Mouse (Mus musculus) cortical plate, adult 2 months (tissue): ENCODE measurements around the gene Coq7. TPM values are rescaled to one million over a fixed set of nuclear protein-coding genes. Genes with fewer than 3 reads are reported as not detected.

Experiments used
- H3K27ac ChIP-seq: fragments of 200-500 bp; 2 replicates; pipeline ENCODE4 v1.5.1; 2012; ENCODE audit warnings: low read length, control low read depth, inconsistent platforms; ENCODE audit not compliant: insufficient read depth
- H3K4me1 ChIP-seq: fragments of 200-500 bp; 2 replicates; pipeline ENCODE4 v1.6.1; 2011; ENCODE audit warnings: low read length; ENCODE audit not compliant: control insufficient read depth, insufficient read depth
- H3K4me3 ChIP-seq: fragments of 200-500 bp; 2 replicates; pipeline ENCODE4 v1.5.1; 2011; ENCODE audit warnings: mild to moderate bottlenecking, low read length, control low read depth; ENCODE audit not compliant: insufficient read depth
- CTCF ChIP-seq: fragments of 200-500 bp; IDR thresholded peaks from 2 replicates; pipeline ENCODE4 v1.5.1; 2011; ENCODE audit warnings: mild to moderate bottlenecking, control low read depth, low read length; ENCODE audit not compliant: insufficient read depth; ENCODE audit errors: extremely low read depth
- POLR2A ChIP-seq: fragments of 200-500 bp; IDR thresholded peaks from 2 replicates; pipeline ENCODE4 v1.6.1; 2011; ENCODE audit warnings: mild to moderate bottlenecking, low read length, control low read depth; ENCODE audit not compliant: insufficient read depth; ENCODE audit errors: extremely low read depth
- polyA plus RNA-seq: library from polyadenylated mRNA; depleted of rRNA; stranded (reverse); fragments of >200 nt; gene quantifications from 2 replicates; pipeline ENCODE4 v1.2.3, GENCODE M21; 2012

Coq7 gene
- polyA plus RNA-seq, 1 experiment: 54.5 TPM

DNA sequence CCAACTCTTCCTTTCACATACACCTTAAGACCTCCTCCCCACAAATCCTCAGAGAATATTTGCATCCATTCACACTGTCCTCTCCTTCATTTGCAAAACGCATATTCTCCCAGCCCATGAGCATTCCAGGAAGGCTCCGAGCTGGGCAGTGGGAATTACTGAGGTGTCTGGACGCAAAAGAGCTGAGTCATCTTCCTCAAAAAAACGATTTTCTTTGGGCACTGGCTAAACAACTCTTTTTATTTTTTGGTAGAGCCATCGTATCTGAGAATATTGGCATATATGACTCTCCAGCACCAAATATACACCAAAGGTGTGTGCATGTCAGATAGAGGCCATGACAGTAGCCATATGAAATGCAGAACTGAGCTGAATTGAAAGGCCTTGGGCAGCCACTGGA is 46.2 kb downstream of the Coq7 start:
- H3K4me3 ChIP-seq: no peak overlapping the region
- no peak overlapping the region for H3K27ac ChIP-seq
- no peak for TF ChIP-seq CTCF
- TF ChIP-seq POLR2A: no peak
- H3K4me1 ChIP-seq: no peaks in the 10 kb centered on the region

DNA sequence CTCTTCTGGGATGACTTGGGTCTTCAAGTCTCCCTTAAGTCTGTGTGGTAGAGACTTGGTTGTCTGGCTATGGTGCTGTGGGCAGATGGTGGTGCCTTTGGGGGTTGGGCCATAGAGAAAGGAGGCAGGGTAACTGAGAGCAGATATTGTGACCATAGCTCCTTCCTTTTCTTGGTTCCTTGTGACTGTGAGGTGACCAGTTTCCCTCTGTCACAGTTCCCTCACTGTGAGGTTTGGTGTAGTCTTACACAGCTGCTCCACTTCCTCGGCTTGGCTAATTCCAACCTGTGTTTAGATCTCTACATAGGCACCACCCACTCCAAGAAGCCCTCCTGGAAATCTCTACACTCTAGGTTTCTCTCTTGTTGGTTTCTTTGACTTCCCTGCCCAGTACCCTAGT is 49.2 kb downstream of the Coq7 start:
- TF ChIP-seq POLR2A (no peak), CTCF (no peak)
- Histone ChIP-seq H3K4me3 (no peak overlapping the region), H3K4me1 (no peaks in the 10 kb centered on the region), H3K27ac (no peak overlapping the region)

DNA sequence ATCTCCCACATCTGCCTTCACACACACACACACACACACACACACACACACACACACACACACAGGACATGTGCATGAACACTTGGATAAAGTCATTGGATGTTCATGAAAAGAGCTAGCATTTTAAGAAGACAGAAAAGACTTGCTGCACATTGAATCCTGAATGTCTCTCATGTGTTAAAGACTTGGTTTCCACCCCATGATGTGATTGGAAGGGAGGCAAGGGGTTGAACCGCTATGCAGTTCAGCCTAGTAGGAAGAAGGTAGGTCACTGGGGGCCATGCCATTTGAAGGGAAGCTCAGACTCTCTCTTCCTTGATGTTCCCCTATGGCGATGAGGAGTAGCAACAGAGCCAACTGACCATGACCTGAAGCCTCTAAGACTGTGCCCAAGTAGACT is 51.2 kb downstream of the Coq7 start:
- no peaks in the 10 kb centered on the region for H3K4me1 ChIP-seq
- TF ChIP-seq CTCF (no peak), POLR2A (no peak)
- no peak overlapping the region for H3K4me3 ChIP-seq
- no peak overlapping the region for H3K27ac ChIP-seq

DNA sequence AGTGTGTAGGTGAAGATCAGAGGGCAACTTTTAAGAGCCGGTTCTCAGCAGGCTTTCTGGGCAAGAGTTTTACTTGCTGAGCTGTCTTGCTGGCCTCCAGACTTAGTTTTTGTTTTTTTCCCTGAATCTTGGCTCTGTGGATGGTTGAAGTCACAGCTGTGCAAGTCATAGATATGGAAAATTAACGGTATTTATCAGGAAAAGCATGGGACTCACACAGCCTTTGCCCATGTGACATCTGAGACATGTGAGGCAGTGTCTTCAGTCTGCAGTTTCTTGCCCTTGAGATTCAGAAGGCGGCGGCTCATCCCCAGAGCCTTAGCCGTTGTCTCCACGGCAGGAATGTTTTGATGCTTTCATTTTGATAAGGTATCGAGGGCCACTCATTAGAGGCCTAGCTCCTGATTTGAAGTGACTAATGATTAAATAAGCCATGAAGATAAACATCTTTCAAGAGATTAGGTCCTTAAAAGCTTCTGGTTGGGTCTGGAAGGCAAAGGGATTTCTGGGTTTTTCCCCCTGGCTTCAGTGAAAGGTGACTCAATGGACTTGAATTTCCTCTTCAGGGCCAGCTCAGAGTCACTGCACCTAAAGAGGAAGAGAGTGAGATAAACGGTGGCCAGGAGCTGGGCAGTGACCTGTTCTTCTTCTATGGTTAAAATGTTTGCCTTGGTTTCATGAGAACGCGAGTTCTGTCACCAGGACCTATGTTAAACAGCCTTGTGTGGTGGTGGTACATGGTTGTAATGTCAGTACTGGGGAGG is 51.9 kb downstream of the Coq7 start:
- TF ChIP-seq POLR2A: no peak
- TF ChIP-seq CTCF: no peak
- H3K4me1 ChIP-seq: no peaks in the 10 kb centered on the region
- H3K4me3 ChIP-seq: no peak overlapping the region
- H3K27ac ChIP-seq: no peak overlapping the region

DNA sequence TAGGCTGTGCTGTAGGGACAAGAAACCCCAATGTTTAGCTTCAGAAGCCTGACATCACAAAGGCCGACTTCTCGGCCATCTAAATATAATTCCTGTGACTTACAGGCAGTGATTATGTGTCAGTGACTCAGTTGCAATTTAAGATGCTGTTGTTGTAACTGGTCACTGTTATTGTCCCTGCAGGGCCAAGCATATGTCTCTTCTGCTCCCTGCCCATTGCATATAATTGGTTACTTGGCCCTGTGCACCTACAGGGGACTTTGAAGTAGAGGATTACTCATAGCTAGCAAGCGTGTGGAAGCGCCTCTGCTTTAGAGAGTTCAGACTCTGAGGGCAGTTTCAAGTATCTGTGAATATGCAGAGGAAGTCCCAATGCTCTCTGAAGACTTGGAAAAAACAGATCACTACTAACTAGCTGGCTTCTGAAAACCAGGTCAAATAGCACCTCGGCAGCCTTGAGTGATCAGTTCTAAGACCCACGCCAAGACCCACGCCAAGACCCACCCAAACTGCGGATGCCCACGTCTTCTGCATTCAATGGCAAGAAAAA is 52.9 kb downstream of the Coq7 start:
- H3K4me3 ChIP-seq: no peak overlapping the region
- no peaks in the 10 kb centered on the region for H3K4me1 ChIP-seq
- no peak overlapping the region for H3K27ac ChIP-seq
- no peak for TF ChIP-seq POLR2A
- TF ChIP-seq CTCF: no peak

DNA sequence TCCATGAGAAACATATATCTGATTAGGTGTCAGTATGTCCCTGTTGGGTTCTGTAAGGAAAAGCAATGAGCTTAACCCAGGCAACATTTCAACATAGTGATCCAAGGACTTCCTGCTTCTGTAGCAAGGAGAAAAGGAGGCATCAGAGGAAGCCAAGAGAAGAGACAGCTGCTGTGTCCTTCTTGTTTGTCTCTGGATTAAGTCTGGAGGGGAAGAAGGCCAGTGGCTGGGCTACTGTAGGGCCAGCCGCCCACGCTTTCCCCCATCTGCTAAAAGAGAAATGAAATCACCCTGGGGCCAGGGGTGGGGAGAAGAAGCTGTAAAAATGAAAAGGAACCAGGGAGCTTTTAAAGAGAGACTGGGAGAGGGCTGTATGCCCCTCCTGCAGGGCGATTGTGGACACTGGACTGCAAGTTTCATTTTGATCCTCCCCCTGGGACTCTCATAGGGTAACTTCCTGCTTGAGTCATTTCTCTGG is 54.3 kb downstream of the Coq7 start:
- Histone ChIP-seq H3K4me3 (no peak overlapping the region), H3K4me1 (no peaks in the 10 kb centered on the region), H3K27ac (no peak overlapping the region)
- TF ChIP-seq CTCF: no peak
- TF ChIP-seq POLR2A: no peak

DNA sequence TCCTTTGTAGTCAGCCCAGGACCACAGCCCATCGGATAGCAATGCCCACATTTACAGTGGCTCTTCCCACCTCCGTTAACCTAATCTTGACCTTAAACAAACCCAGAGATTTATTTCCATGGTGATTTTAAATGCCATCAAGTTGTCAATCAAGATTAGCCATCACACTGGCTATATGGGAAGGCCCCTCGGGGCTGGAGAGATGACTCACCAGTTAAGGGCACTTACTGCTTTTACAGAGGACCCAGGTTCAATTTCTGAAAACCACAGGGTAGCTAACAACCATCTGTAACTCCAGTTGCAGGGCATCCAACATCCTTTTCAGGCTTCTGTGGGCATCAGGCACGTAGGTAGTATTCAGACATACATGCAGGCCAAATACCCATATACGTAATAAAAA is 56.7 kb downstream of the Coq7 start:
- TF ChIP-seq POLR2A: no peak
- TF ChIP-seq CTCF: no peak
- Histone ChIP-seq H3K4me3 (no peak overlapping the region), H3K4me1 (no peaks in the 10 kb centered on the region), H3K27ac (no peak overlapping the region)

DNA sequence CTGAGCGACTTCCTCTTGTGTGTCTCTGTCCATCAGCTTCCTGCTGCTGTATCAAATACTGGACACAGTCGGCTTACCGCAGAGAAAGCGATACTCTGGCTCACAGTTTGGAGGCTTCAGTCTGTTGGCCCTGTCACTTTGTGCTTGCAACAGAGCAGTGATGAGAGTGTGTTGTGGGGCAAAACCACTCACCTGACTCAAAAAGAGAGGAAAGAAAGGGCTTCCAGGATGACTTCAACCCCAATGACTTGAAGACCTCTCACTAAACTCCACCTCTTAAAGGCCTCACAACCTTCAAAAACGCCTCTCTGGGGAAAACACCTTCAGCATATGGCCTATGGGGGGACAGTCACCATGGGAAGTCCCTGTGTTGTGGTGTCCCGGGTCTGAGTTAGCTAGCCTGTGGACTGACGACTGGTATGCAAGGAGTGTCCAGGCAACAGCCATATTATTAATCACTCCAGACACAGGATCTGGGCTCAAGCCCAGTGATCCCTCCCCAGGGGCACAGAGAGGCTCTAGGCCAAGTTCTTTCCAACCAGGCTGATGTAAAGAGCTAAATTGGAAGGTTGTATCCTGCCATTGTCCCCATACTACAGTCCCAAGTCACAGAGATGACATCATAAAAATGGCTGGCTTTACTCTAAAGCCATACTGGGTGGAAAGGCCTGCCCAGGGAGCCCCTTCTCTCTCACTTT is 58.0 kb downstream of the Coq7 start:
- Histone ChIP-seq H3K27ac (no peak overlapping the region), H3K4me3 (no peak overlapping the region), H3K4me1 (no peaks in the 10 kb centered on the region)
- TF ChIP-seq POLR2A (no peak), CTCF (no peak)

DNA sequence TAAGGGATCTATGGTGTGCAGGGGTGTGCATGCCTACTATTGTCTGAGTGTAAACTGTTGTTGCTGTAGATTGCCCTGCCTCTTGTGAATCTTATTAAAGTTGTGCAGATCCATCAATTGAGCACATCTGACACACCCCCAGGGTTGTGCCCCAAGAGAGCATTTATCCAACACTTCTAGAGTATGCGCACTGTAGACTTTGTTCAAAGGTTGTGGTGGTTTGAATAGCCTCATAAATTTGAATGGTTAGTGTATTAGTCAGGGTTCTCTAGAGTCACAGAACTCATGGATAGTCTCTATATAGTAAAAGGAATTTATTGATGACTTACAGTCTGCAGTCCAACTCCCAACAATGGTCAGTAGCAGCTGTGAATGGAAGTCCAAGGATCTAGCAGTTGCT is 60.3 kb downstream of the Coq7 start:
- no peak overlapping the region for H3K27ac ChIP-seq
- no peak overlapping the region for H3K4me3 ChIP-seq
- no peaks in the 10 kb centered on the region for H3K4me1 ChIP-seq
- TF ChIP-seq CTCF: no peak
- TF ChIP-seq POLR2A: no peak
